Mouse (Mus musculus) intestine, embryonic 14.5 days (tissue): ENCODE results near the gene Abhd17b. TPM values are rescaled to one million over a fixed set of nuclear protein-coding genes. Genes with fewer than 3 reads are reported as not detected.
A peak's percentile ranks its signal among the peaks of the same experiment; 100 is the strongest.

Experiments used
- ATAC-seq: fragments of 200-750 bp; cut with Nextera tagmentation; replicated peaks from 2 replicates; pipeline ENCODE4 v1.8.0; 2017; ENCODE audit warnings: low read depth, moderate number of reproducible peaks, moderate TSS enrichment, moderate library complexity; ENCODE audit not compliant: low FRiP score, low TSS enrichment
- DNase-seq: peaks from one replicate; pipeline ENCODE4 v3.0.0-alpha.2; 2018; ENCODE audit warnings: low spot score
- H3K27ac ChIP-seq: fragments of 300-500 bp; sonication (generic); 2 replicates; pipeline ENCODE4 v1.5.1; 2014; ENCODE audit warnings: low read depth, mild to moderate bottlenecking, control low read depth
- H3K27me3 ChIP-seq: fragments of 300-500 bp; sonication (generic); replicated peaks from 2 replicates; pipeline ENCODE4 v1.6.1; 2014; ENCODE audit warnings: low read length, control low read depth; ENCODE audit not compliant: control insufficient read depth, insufficient read depth
- H3K36me3 ChIP-seq: fragments of 300-500 bp; sonication (generic); 2 replicates; pipeline ENCODE4 v1.6.1; 2014; ENCODE audit warnings: low read length, control low read depth; ENCODE audit not compliant: control insufficient read depth, insufficient read depth
- H3K4me1 ChIP-seq: fragments of 300-500 bp; sonication (generic); replicated peaks from 2 replicates; pipeline ENCODE4 v1.6.1; 2014; ENCODE audit warnings: low read length, control low read depth, mixed read lengths; ENCODE audit not compliant: control insufficient read depth, insufficient read depth
- H3K4me2 ChIP-seq: fragments of 300-500 bp; sonication (generic); 2 replicates; pipeline ENCODE4 v1.6.1; 2014; ENCODE audit warnings: low read length
- H3K4me3 ChIP-seq: fragments of 300-500 bp; sonication (generic); 2 replicates; pipeline ENCODE4 v1.5.1; 2014; ENCODE audit warnings: low read depth, low read length, control low read depth, mixed read lengths
- H3K9ac ChIP-seq: fragments of 300-500 bp; sonication (generic); 2 replicates; pipeline ENCODE4 v1.6.1; 2014; ENCODE audit warnings: mild to moderate bottlenecking, low read length
- H3K9me3 ChIP-seq: fragments of 300-500 bp; sonication (generic); 2 replicates; pipeline ENCODE4 v1.6.1; 2016; ENCODE audit warnings: low read length, control low read depth; ENCODE audit not compliant: control insufficient read depth
- WGBS: fragments of 180-500 bp; shearing (Covaris S2); extraction: QIAGEN DNeasy Blood & Tissue Kit; methylation state at CpG from one replicate; pipeline ENCODE4 v1.1.7; 2014; 5-methylcytosine and 5-hydroxymethylcytosine counted together
- polyA plus RNA-seq: library from polyadenylated mRNA; unstranded; fragments of >200 nt; fragmentation: Nextera tagmentation; extraction: Ambion mirVana; gene quantifications from 2 replicates; pipeline ENCODE4 v1.2.1, GENCODE M21; 2014

The Abhd17b gene
- polyA plus RNA-seq: 27.5 and 28.2 TPM in 2 replicates

- peak within 1 kb of the TSS; percentile 80 for H3K4me2 ChIP-seq
- H3K9ac ChIP-seq: peak within 1 kb of the TSS; percentile 91
- H3K27ac ChIP-seq: peak within 1 kb of the TSS; percentile 97
- H3K36me3 ChIP-seq: 0 out of 2 replicates have a peak, but pooled peaks cover 3% of the 10 kb centered on the region
- WGBS: under 1% methylated on average over 83 of the region's 105 CpGs
- peaks cover 23% of the 10 kb centered on the region for H3K4me1 ChIP-seq
- DNase-seq (peak; percentile 83), ATAC-seq (peak; percentile 52)
- no peaks in the 10 kb centered on the region for H3K27me3 ChIP-seq
- no peaks in the 10 kb centered on the region for H3K9me3 ChIP-seq
- peak within 1 kb of the TSS; percentile 96 for H3K4me3 ChIP-seq
These were observed at the start of gene Abhd17b for GRCm38 (mm10) chr19:21653172-21653981. TSS of gene Abhd17b (plus strand) at chr19:21653185.

- 56% methylated on average over 3 of the region's 3 CpGs for WGBS
- DNase-seq (no peak), ATAC-seq (no peak)
- Histone ChIP-seq H3K9me3 (no peaks in the 10 kb centered on the region), H3K4me2 (no peak overlapping the region), H3K4me1 (peaks cover 9% of the 10 kb centered on the region; the same call in 1 of the 2 replicates), H3K9ac (no peak overlapping the region), H3K4me3 (no peak overlapping the region), H3K27ac (no peak overlapping the region), H3K27me3 (no peaks in the 10 kb centered on the region), H3K36me3 (no peaks in the 10 kb centered on the region)
These were observed 49.1 kb upstream of the Abhd17b start for GRCm38 (mm10) chr19:21603836-21604235.

- ATAC-seq (no peak), DNase-seq (no peak)
- 86% methylated on average over 3 of the region's 3 CpGs for WGBS
- Histone ChIP-seq H3K27me3 (no peaks in the 10 kb centered on the region), H3K4me1 (peaks cover 3% of the 10 kb centered on the region; the same call in 1 of the 2 replicates), H3K4me3 (no peak overlapping the region), H3K27ac (no peak overlapping the region), H3K36me3 (no peaks in the 10 kb centered on the region), H3K9me3 (no peaks in the 10 kb centered on the region), H3K9ac (no peak overlapping the region), H3K4me2 (no peak overlapping the region)
These were observed 47.7 kb upstream of the Abhd17b start for GRCm38 (mm10) chr19:21605294-21605693.

- Histone ChIP-seq H3K27ac (no peak overlapping the region), H3K9ac (no peak overlapping the region), H3K4me3 (no peak overlapping the region), H3K4me2 (no peak overlapping the region), H3K36me3 (no peaks in the 10 kb centered on the region), H3K27me3 (no peaks in the 10 kb centered on the region), H3K4me1 (no peaks in the 10 kb centered on the region), H3K9me3 (no peaks in the 10 kb centered on the region)
- WGBS: 79% methylated on average over 6 of the region's 6 CpGs
- DNase-seq (no peak), ATAC-seq (no peak)
These were observed 42.7 kb upstream of the Abhd17b start for GRCm38 (mm10) chr19:21610240-21610639.

GRCm38 (mm10) chr19:21611297-21611696, 41.7 kb upstream of the Abhd17b start:
- Histone ChIP-seq H3K9ac (no peak overlapping the region), H3K36me3 (no peaks in the 10 kb centered on the region), H3K27me3 (no peaks in the 10 kb centered on the region), H3K27ac (no peak overlapping the region), H3K4me1 (no peaks in the 10 kb centered on the region), H3K4me2 (no peak overlapping the region), H3K4me3 (no peak overlapping the region), H3K9me3 (no peaks in the 10 kb centered on the region)
- WGBS: 68% methylated on average over 6 of the region's 6 CpGs
- DNase-seq (no peak), ATAC-seq (no peak)

GRCm38 (mm10) chr19:21611725-21612575, 41.0 kb upstream of the Abhd17b start:
- H3K4me2 ChIP-seq: no peak overlapping the region
- no peaks in the 10 kb centered on the region for H3K4me1 ChIP-seq
- H3K27me3 ChIP-seq: no peaks in the 10 kb centered on the region
- no peak overlapping the region for H3K9ac ChIP-seq
- DNase-seq (no peak), ATAC-seq (no peak)
- H3K27ac ChIP-seq: no peak overlapping the region
- H3K4me3 ChIP-seq: no peak overlapping the region
- H3K9me3 ChIP-seq: no peaks in the 10 kb centered on the region
- WGBS: 88% methylated on average over 9 of the region's 9 CpGs
- H3K36me3 ChIP-seq: no peaks in the 10 kb centered on the region

- Histone ChIP-seq H3K4me1 (no peaks in the 10 kb centered on the region), H3K9me3 (no peaks in the 10 kb centered on the region), H3K9ac (no peak overlapping the region), H3K27me3 (no peaks in the 10 kb centered on the region), H3K27ac (no peak overlapping the region), H3K4me2 (no peak overlapping the region), H3K36me3 (peaks cover 4% of the 10 kb centered on the region; the same call in 1 of the 2 replicates), H3K4me3 (no peak overlapping the region)
- WGBS: 91% methylated on average over 3 of the region's 3 CpGs
- DNase-seq: no peak
- no peak for ATAC-seq
These were observed 37.2 kb upstream of the Abhd17b start for GRCm38 (mm10) chr19:21615801-21616200.

- ATAC-seq: no peak
- Histone ChIP-seq H3K27me3 (no peaks in the 10 kb centered on the region), H3K9ac (no peak overlapping the region), H3K4me1 (no peaks in the 10 kb centered on the region), H3K4me3 (no peak overlapping the region), H3K36me3 (no peaks in the 10 kb centered on the region; the same call in 1 of the 2 replicates), H3K9me3 (no peaks in the 10 kb centered on the region), H3K27ac (no peak overlapping the region), H3K4me2 (no peak overlapping the region)
- WGBS: 75% methylated on average over 3 of the region's 3 CpGs
- no peak for DNase-seq
These were observed 29.4 kb upstream of the Abhd17b start for GRCm38 (mm10) chr19:21623410-21624147.
